Mouse (Mus musculus) thymus, adult 2 months (tissue): ENCODE results near the gene Rtp3.

Experiments
- CTCF ChIP-seq: fragments of 200-500 bp; IDR thresholded peaks from 2 replicates; pipeline ENCODE4 v1.5.1; 2012; ENCODE audit warnings: mild to moderate bottlenecking, control low read depth, low read length, moderate library complexity, borderline replicate concordance; ENCODE audit not compliant: control insufficient read depth, poor library complexity, insufficient read depth; ENCODE audit errors: extremely low read depth
- POLR2A ChIP-seq: fragments of 200-500 bp; IDR thresholded peaks from 2 replicates; pipeline ENCODE4 v1.6.1; 2012; ENCODE audit warnings: mild to moderate bottlenecking, low read length, control low read depth, moderate library complexity; ENCODE audit not compliant: control insufficient read depth, poor library complexity, insufficient read depth; ENCODE audit errors: extremely low read depth

DNA sequence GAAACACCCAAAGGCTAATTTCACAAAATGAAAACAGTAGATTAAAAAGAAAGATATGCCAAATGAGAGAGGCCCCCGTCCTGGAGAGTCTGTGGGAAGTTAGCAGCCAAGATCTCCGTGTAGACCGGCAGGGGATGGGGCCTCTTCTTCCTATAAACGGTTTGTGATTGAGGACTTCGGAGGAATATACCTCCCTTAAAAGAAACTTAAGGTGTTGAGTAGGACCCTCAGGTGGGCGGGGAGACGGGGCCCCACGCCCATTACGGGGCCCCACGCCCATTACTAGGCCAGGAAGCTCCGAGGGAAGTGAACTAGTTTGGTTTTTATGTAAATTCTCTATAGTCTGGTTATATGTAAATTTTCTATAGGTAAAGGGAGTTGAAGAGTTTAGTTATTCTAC, 44.5 kb downstream of the Rtp3 start, which contains the start of gene Tdgf1:
- no peak for TF ChIP-seq CTCF
- TF ChIP-seq POLR2A = no peak
